Mouse (Mus musculus) lung, adult 2 months (tissue): ENCODE data around the gene Gabrb3.

ENCODE experiments used
- CTCF ChIP-seq: fragments of 200-500 bp; IDR thresholded peaks from 2 replicates; pipeline ENCODE4 v1.5.1; 2011; ENCODE audit warnings: mild to moderate bottlenecking, low read length, control low read depth; ENCODE audit not compliant: insufficient read depth
- POLR2A ChIP-seq: fragments of 200-500 bp; IDR thresholded peaks from 2 replicates; pipeline ENCODE4 v1.6.1; 2011; ENCODE audit warnings: low read depth, mild to moderate bottlenecking, control low read depth, low read length, borderline replicate concordance; ENCODE audit errors: extremely low read depth

GRCm38 (mm10) chr7:57482896-57483295 is 63.4 kb downstream of the Gabrb3 start:
- no peak for TF ChIP-seq POLR2A
- no peak for TF ChIP-seq CTCF
